Mouse (Mus musculus): Measurements from ENCODE around the gene Nell1. TPM values are rescaled to one million over a fixed set of nuclear protein-coding genes. Genes with fewer than 3 reads are reported as not detected.

The Nell1 gene
- total RNA-seq, 2 experiments from 2014 or later: 0.11 to 0.21 TPM

- intact Hi-C loops (cut with DNase I; ENCODE audit: low total_unique reads): no loop called here
- no peak for DNase-seq
Observed at GRCm38 (mm10) chr7:50226621-50227020, 252.0 kb downstream of the Nell1 start.

- intact Hi-C loops (cut with DNase I; ENCODE audit: low total_unique reads): no loop called here
- DNase-seq: no peak
Observed at GRCm38 (mm10) chr7:50228273-50228672, 253.6 kb downstream of the Nell1 start.

- intact Hi-C loops (cut with DNase I; ENCODE audit: low total_unique reads): no loop called here
Observed at GRCm38 (mm10) chr7:50241213-50241612, 266.5 kb downstream of the Nell1 start.

GRCm38 (mm10) chr7:50241634-50242273, 267.1 kb downstream of the Nell1 start:
- DNase-seq: no peak
- intact Hi-C loops (cut with DNase I; ENCODE audit: low total_unique reads): no loop called here

More at GRCm38 (mm10) chr7:50241213-50241612, 266.5 kb downstream of the Nell1 start:
- DNase-seq: no peak

- intact Hi-C loops (cut with DNase I; ENCODE audit: low total_unique reads): no loop called here
- no peak for DNase-seq
Observed at GRCm38 (mm10) chr7:50253166-50253565, 278.5 kb downstream of the Nell1 start.

GRCm38 (mm10) chr7:50260016-50260415, 285.4 kb downstream of the Nell1 start:
- intact Hi-C loops (cut with DNase I; ENCODE audit: low total_unique reads): no loop called here
- no peak for DNase-seq

- no peak for DNase-seq
- intact Hi-C loops (cut with DNase I; ENCODE audit: low total_unique reads): no loop called here
Observed at GRCm38 (mm10) chr7:50295508-50295907, 320.8 kb downstream of the Nell1 start.

GRCm38 (mm10) chr7:50338226-50338625, 363.6 kb downstream of the Nell1 start:
- no peak for DNase-seq
- intact Hi-C loops (cut with DNase I; ENCODE audit: low total_unique reads): no loop called here

- no peak for DNase-seq
- intact Hi-C loops (cut with DNase I; ENCODE audit: low total_unique reads): no loop called here
Observed at GRCm38 (mm10) chr7:50338757-50339156, 364.1 kb downstream of the Nell1 start.

- intact Hi-C loops (cut with DNase I; ENCODE audit: low total_unique reads): no loop called here
- DNase-seq: no peak
Observed at GRCm38 (mm10) chr7:50351564-50351963, 376.9 kb downstream of the Nell1 start.

- intact Hi-C loops (cut with DNase I; ENCODE audit: low total_unique reads): no loop called here
- no peak for DNase-seq
Observed at GRCm38 (mm10) chr7:50357213-50357612, 382.5 kb downstream of the Nell1 start.

- intact Hi-C loops (cut with DNase I; ENCODE audit: low total_unique reads): no loop called here
- no peak for DNase-seq
Observed at GRCm38 (mm10) chr7:50362039-50362438, 387.4 kb downstream of the Nell1 start.

- no peak for DNase-seq
- intact Hi-C loops (cut with DNase I; ENCODE audit: low total_unique reads): no loop called here
Observed at GRCm38 (mm10) chr7:50374876-50375275, 400.2 kb downstream of the Nell1 start.

- intact Hi-C loops (cut with DNase I; ENCODE audit: low total_unique reads): no loop called here
- no peak for DNase-seq
Observed at GRCm38 (mm10) chr7:50410421-50410820, 435.8 kb downstream of the Nell1 start.

GRCm38 (mm10) chr7:50419976-50420375, 445.3 kb downstream of the Nell1 start:
- intact Hi-C loops (cut with DNase I; ENCODE audit: low total_unique reads): no loop called here

GRCm38 (mm10) chr7:50422422-50423195, 447.9 kb downstream of the Nell1 start:
- intact Hi-C loops (cut with DNase I; ENCODE audit: low total_unique reads): no loop called here
- no peak for DNase-seq

More at GRCm38 (mm10) chr7:50419976-50420375, 445.3 kb downstream of the Nell1 start:
- DNase-seq: no peak

GRCm38 (mm10) chr7:50429725-50430124, 455.1 kb downstream of the Nell1 start:
- DNase-seq: no peak
- intact Hi-C loops (cut with DNase I; ENCODE audit: low total_unique reads): no loop called here

- DNase-seq: no peak
Observed at GRCm38 (mm10) chr7:50441237-50441636, 466.6 kb downstream of the Nell1 start.

GRCm38 (mm10) chr7:50447316-50447715, 472.7 kb downstream of the Nell1 start:
- intact Hi-C loops (cut with DNase I; ENCODE audit: low total_unique reads): no loop called here
- no peak for DNase-seq

More at GRCm38 (mm10) chr7:50441237-50441636, 466.6 kb downstream of the Nell1 start:
- intact Hi-C loops (cut with DNase I; ENCODE audit: low total_unique reads): no loop called here

- intact Hi-C loops (cut with DNase I; ENCODE audit: low total_unique reads): no loop called here
- DNase-seq: no peak
Observed at GRCm38 (mm10) chr7:50467742-50468141, 493.1 kb downstream of the Nell1 start.

GRCm38 (mm10) chr7:50470555-50470954, 495.9 kb downstream of the Nell1 start:
- no peak for DNase-seq
- intact Hi-C loops (cut with DNase I; ENCODE audit: low total_unique reads): no loop called here

Measured in gastrocnemius, postnatal 14 days (tissue).